Mouse (Mus musculus) forebrain, postnatal 0 days (tissue): Measurements from ENCODE around the gene Negr1. TPM values are rescaled to one million over a fixed set of nuclear protein-coding genes. Genes with fewer than 3 reads are reported as not detected.

Source experiments
- ATAC-seq: fragments of 200-750 bp; cut with Nextera tagmentation; 2 replicates; pipeline ENCODE4 v1.8.0; 2017; ENCODE audit warnings: mild to moderate bottlenecking, moderate library complexity
- DNase-seq: peaks from one replicate; pipeline ENCODE4 v3.0.0-alpha.2; 2015
- H3K27ac ChIP-seq: fragments of 300-500 bp; sonication (generic); 2 replicates; pipeline ENCODE4 v1.5.1; 2014; ENCODE audit warnings: low read depth, mild to moderate bottlenecking, antibody characterized with exemption, low read length, moderate library complexity, mixed read lengths
- H3K27me3 ChIP-seq: fragments of 300-500 bp; sonication (generic); 2 replicates; pipeline ENCODE4 v1.6.1; 2014; ENCODE audit warnings: mild to moderate bottlenecking, low read length, mixed read lengths; ENCODE audit not compliant: insufficient read depth
- H3K36me3 ChIP-seq: fragments of 300-500 bp; sonication (generic); 2 replicates; pipeline ENCODE4 v1.6.1; 2014; ENCODE audit warnings: mild to moderate bottlenecking, moderate library complexity; ENCODE audit not compliant: insufficient read depth
- H3K4me1 ChIP-seq: fragments of 300-500 bp; sonication (generic); 2 replicates; pipeline ENCODE4 v1.6.1; 2014; ENCODE audit warnings: antibody characterized with exemption; ENCODE audit not compliant: insufficient read depth
- H3K4me2 ChIP-seq: fragments of 300-500 bp; sonication (generic); 2 replicates; pipeline ENCODE4 v1.6.1; 2014; ENCODE audit warnings: low read depth, mild to moderate bottlenecking, moderate library complexity
- H3K4me3 ChIP-seq: fragments of 300-500 bp; sonication (generic); 2 replicates; pipeline ENCODE4 v1.5.1; 2014; ENCODE audit warnings: low read depth, low read length, mixed read lengths
- H3K9ac ChIP-seq: fragments of 300-500 bp; sonication (generic); 2 replicates; pipeline ENCODE4 v1.6.1; 2014; ENCODE audit warnings: mild to moderate bottlenecking
- H3K9me3 ChIP-seq: fragments of 300-500 bp; sonication (generic); 2 replicates; pipeline ENCODE4 v1.6.1; 2016; ENCODE audit warnings: low read length
- CTCF ChIP-seq: sonication (generic); IDR thresholded peaks from 2 replicates; pipeline ENCODE4 v1.5.1; 2016; ENCODE audit warnings: antibody characterized with exemption, control low read depth, low read depth
- WGBS: fragments of 180-500 bp; shearing (Covaris S2); extraction: QIAGEN DNeasy Blood & Tissue Kit; methylation state at CpG from one replicate; pipeline ENCODE4 v1.1.7; 2014; 5-methylcytosine and 5-hydroxymethylcytosine counted together
- polyA plus RNA-seq: library from polyadenylated mRNA; unstranded; fragments of >200 nt; fragmentation: Nextera tagmentation; extraction: Ambion mirVana; gene quantifications from 2 replicates; pipeline ENCODE4 v1.2.1, GENCODE M21; 2015
- total RNA-seq: library from RNA; depleted of rRNA; stranded (reverse); fragments of >200 nt; gene quantifications from 2 replicates; pipeline ENCODE4 v1.2.3, GENCODE M21; 2014

Negr1 gene
- total and polyA plus RNA-seq, 2 experiments from 2014 or later: 65.0 to 205 TPM

DNA sequence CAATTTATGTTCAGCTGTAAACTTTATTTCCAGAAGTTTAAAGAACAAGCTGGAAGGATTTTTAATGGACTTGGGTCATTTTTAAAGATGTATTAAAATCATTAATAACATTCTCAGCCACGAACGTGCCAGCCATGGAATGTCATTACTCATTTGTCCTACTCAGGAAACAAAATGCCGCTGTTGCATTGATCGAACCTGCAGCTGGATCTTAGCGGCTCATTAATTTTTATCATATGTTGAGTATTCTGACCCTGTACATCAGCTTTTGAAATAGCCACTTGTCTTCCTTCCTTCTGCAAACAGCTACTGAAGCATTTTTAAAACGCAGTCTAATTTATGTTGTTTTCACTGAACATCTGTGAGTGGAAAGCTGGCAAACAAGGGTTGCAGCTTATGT, 255.9 kb downstream of the Negr1 start:
- Histone ChIP-seq H3K4me1 (no peaks in the 10 kb centered on the region), H3K9me3 (no peaks in the 10 kb centered on the region), H3K4me3 (no peak overlapping the region), H3K9ac (no peak overlapping the region), H3K27me3 (no peaks in the 10 kb centered on the region), H3K27ac (no peak overlapping the region), H3K4me2 (no peak overlapping the region), H3K36me3 (no peaks in the 10 kb centered on the region)
- ATAC-seq: no peak
- TF ChIP-seq CTCF: no peak
- DNase-seq: no peak
- 80% methylated on average over 6 of the region's 6 CpGs for WGBS

DNA sequence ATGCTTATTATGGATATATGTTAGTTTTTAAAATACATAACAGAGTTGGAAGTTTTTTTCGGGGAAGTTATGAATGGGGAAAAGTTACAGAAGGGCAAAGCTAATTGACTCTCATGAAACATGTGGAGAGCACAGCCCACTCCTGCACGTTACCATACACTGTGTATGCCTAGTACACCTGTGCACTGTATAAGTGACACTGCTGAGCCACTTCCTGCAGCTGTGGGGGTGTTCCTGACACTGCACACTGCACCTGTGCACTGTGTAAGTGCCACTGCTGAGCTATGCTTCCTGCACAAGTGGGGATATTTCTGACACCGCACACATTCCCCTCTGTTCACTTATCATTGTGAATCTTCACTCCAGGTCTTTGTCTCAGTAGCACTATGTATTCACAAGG, 261.4 kb downstream of the Negr1 start:
- no peak overlapping the region for H3K4me3 ChIP-seq
- H3K9me3 ChIP-seq: no peaks in the 10 kb centered on the region
- ATAC-seq: no peak
- H3K27me3 ChIP-seq: no peaks in the 10 kb centered on the region
- no peak overlapping the region for H3K9ac ChIP-seq
- DNase-seq: no peak
- 89% methylated on average over 3 of the region's 3 CpGs for WGBS
- H3K27ac ChIP-seq: no peak overlapping the region
- no peak overlapping the region for H3K4me2 ChIP-seq
- no peak for TF ChIP-seq CTCF
- no peaks in the 10 kb centered on the region for H3K4me1 ChIP-seq
- no peaks in the 10 kb centered on the region for H3K36me3 ChIP-seq

DNA sequence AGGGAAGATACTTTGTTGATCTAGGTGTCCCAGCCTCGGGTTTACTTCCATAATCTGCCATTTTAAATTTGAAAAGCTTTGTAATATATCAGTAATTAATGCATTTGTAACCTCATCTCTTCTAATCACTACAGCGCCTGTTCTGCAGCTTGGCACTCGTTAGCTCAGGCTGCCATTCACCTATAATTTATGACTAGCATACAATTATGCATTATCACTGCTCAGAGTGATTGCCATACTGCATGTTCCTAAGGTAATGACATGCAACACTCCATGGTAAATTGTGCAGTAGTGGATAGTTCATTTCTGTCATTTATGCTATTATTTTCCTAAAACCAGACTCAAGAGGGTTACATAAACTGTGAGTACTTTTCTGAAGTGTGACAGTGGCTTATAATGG, 272.3 kb downstream of the Negr1 start:
- ATAC-seq (peak; percentile 73), DNase-seq (no peak)
- no peak for TF ChIP-seq CTCF
- WGBS: 23% methylated on average over 3 of the region's 3 CpGs
- H3K27ac ChIP-seq: no peak overlapping the region
- H3K27me3 ChIP-seq: no peaks in the 10 kb centered on the region
- no peaks in the 10 kb centered on the region for H3K36me3 ChIP-seq
- H3K4me2 ChIP-seq: no peak overlapping the region
- H3K4me1 ChIP-seq: peaks cover 6% of the 10 kb centered on the region; the same call in 1 of the 2 replicates
- H3K4me3 ChIP-seq: no peak overlapping the region
- no peak overlapping the region for H3K9ac ChIP-seq
- no peaks in the 10 kb centered on the region for H3K9me3 ChIP-seq

DNA sequence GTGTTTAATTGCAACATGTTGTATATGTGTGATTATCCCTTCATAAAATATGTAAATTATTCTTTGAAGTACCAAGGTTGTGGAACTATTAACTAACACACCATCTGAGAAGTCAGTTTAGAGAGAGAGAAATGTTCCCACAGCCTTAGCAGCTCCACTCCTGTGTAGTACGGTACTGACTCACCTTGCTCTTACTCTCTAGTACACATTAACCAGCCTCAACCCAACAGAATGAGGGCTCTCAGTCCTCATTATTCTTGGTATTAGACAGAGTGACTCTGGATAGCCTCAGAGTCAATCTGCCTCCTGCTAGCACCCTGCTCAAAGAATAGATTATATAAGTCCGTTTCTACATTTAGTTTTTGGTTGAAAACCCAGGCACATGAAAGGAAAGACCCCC, 277.0 kb downstream of the Negr1 start:
- TF ChIP-seq CTCF: no peak
- no peak overlapping the region for H3K27ac ChIP-seq

DNA sequence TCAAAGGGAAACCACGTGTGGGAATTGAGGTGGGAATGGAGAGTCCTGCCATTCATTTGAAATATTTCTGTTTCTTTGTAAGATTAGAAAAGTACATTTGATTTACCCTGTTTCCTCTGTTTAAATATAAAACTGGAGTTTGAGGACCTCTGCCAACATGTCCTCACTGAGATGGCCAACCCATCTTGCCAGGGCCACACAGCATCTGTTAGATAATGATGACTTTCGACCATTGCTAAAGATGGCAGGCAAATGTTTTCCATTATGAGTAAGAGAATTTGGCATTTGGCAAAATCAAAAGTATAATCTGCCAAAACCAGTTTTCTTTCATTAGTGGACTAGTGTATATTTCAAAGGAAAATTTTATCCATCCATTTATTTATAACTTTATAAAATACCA, 286.8 kb downstream of the Negr1 start:
- no peak for TF ChIP-seq CTCF
- H3K4me1 ChIP-seq: no peaks in the 10 kb centered on the region
- H3K27ac ChIP-seq: no peak overlapping the region
- DNase-seq: no peak
- H3K27me3 ChIP-seq: no peaks in the 10 kb centered on the region
- H3K36me3 ChIP-seq: no peaks in the 10 kb centered on the region
- no peak for ATAC-seq
- H3K9me3 ChIP-seq: no peaks in the 10 kb centered on the region
- 73% methylated on average over 2 of the region's 2 CpGs for WGBS
- H3K4me3 ChIP-seq: no peak overlapping the region
- H3K9ac ChIP-seq: no peak overlapping the region
- H3K4me2 ChIP-seq: no peak overlapping the region

More for the DNA sequence above, 277.0 kb downstream of the Negr1 start:
- no peaks in the 10 kb centered on the region for H3K36me3 ChIP-seq
- H3K4me1 ChIP-seq: peaks cover 6% of the 10 kb centered on the region; the same call in 1 of the 2 replicates
- ATAC-seq (no peak), DNase-seq (no peak)
- no peak overlapping the region for H3K4me3 ChIP-seq
- no peak overlapping the region for H3K4me2 ChIP-seq
- no peaks in the 10 kb centered on the region for H3K27me3 ChIP-seq
- no peak overlapping the region for H3K9ac ChIP-seq
- WGBS: 73% methylated on average over 2 of the region's 2 CpGs
- H3K9me3 ChIP-seq: no peaks in the 10 kb centered on the region

DNA sequence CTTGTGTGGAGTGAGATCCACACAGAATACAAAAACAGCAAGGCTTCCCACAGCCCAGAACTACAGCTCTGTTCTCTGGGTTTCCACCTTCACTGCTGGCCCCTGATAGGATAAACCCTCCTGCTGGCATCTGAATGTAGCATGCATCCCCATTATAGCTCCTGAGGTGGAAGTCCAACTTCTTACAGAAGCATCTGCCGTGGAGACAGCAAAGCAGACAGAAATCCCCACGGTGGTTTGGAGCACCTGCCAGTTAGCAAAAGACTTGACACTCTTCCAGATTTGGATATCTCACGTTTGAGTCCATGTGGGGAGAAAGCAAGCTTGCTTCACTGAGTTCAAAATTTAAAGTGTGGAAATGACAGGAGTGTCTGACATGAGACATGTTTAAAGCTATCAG, 290.3 kb downstream of the Negr1 start:
- TF ChIP-seq CTCF: no peak
- DNase-seq (no peak), ATAC-seq (no peak)
- no peak overlapping the region for H3K4me3 ChIP-seq
- H3K9me3 ChIP-seq: no peaks in the 10 kb centered on the region
- H3K36me3 ChIP-seq: no peaks in the 10 kb centered on the region
- H3K9ac ChIP-seq: no peak overlapping the region
- H3K27me3 ChIP-seq: no peaks in the 10 kb centered on the region
- WGBS: 40% methylated on average over 3 of the region's 3 CpGs
- H3K4me1 ChIP-seq: no peaks in the 10 kb centered on the region
- H3K27ac ChIP-seq: no peak overlapping the region
- no peak overlapping the region for H3K4me2 ChIP-seq

DNA sequence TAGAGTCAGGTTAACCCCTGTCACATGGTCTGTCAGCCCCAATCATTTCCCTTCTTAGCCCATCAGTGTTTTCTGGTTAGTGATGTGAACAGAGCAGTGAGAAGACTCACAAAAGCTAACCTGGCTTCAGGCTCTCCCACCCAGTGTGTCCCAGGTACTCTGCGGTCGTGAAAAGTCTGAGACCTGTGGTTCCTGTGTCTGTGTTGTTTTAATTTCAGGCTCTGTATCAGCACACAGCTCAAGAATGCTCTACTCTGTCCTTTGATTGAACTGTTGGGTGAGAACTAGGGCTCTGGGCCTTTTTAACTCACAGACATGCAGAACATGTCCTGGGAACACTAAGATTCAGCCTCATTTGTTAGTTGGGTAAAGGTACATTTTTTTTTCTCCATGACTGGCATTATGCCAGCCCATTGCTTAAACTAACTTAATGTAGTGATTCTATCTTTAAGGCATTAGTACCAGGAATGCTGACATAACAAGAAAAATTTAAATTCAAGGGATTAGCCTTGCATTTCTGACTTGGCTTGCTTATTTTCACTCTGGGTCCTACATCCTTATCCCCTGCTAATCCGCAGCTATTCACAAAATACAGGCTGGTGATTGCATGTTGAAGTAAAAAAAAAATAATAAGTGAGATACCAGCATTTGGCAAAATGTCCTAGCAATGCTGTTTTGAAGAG, 308.8 kb downstream of the Negr1 start:
- 25% methylated on average over 3 of the region's 3 CpGs for WGBS
- H3K4me3 ChIP-seq: no peak overlapping the region
- no peak for ATAC-seq
- no peak for TF ChIP-seq CTCF
- H3K36me3 ChIP-seq: no peaks in the 10 kb centered on the region
- no peak overlapping the region for H3K4me2 ChIP-seq
- H3K9me3 ChIP-seq: no peaks in the 10 kb centered on the region
- no peaks in the 10 kb centered on the region for H3K27me3 ChIP-seq
- H3K27ac ChIP-seq: no peak overlapping the region; the same call in 1 of the 2 replicates
- H3K9ac ChIP-seq: no peak overlapping the region
- no peaks in the 10 kb centered on the region for H3K4me1 ChIP-seq
- peak; percentile 24 for DNase-seq
